ENCODE assay signal across 27 mouse cellular contexts in genomic region chr14:110724026-110724576, GRCm38 (mm10). TPM values are rescaled to one million over a fixed set of nuclear protein-coding genes. Genes with fewer than 3 reads are reported as not detected.
DNase-seq lines count a peak whose midpoint lies in the region; ATAC-seq and TF ChIP-seq lines count a peak whose summit lies in the region.
"Had no signal": no experiment of that assay in that cellular context is flagged by ENCODE, and none has a peak within 500 bp of the region (broad histone marks: within the 10 kb centered on the region; RNA-seq: fewer than 3 reads in every experiment).

No protein-coding gene starts in this region.

- DNase-seq in embryonic facial prominence, embryonic 11.5 days (ENCODE audit: low spot score): peak; percentile 25
- no peak for DNase-seq in embryonic facial prominence, embryonic 10.5 days (ENCODE audit: low spot score)
- peak; percentile 11 for DNase-seq in lung, postnatal 0 days (ENCODE audit: low spot score)
- DNase-seq in lung, postnatal 10 days: no peak
- peak; percentile 34 for DNase-seq in forelimb bud, embryonic 11.5 days (ENCODE audit: low read depth, low spot score)
- DNase-seq in urinary bladder, postnatal 36 days (ENCODE audit: low spot score in 2 of 2): no peak
- DNase-seq: adrenal gland, postnatal 10 days; cerebellum, adult 2 months; cerebellum, postnatal 36 days; forebrain, postnatal 0 days; gastrocnemius, postnatal 36 days; heart, adult 2 months; heart, postnatal 36 days; kidney, postnatal 36 days; liver, embryonic 13.5 days; lung, adult 2 months; right cerebral cortex, adult 18-20 months; right cerebral cortex, postnatal 4 days; thymus, postnatal 25 days had no signal

- no peaks in the 10 kb centered on the region for H3K9me3 ChIP-seq in embryonic facial prominence, embryonic 11.5 days (replicated peaks; ENCODE audit: control insufficient read depth, low read length)
- no peaks in the 10 kb centered on the region for H3K9me3 ChIP-seq in embryonic facial prominence, embryonic 10.5 days
- H3K9me3 ChIP-seq in lung, postnatal 0 days (ENCODE audit: low read length): no peaks in the 10 kb centered on the region
- H3K9me3 ChIP-seq: embryonic facial prominence, embryonic 15.5 days; heart, embryonic 13.5 days; hindbrain, embryonic 15.5 days; intestine, embryonic 15.5 days; liver, embryonic 13.5 days; stomach, embryonic 15.5 days had no signal

- WGBS in embryonic facial prominence, embryonic 11.5 days: 22% methylated on average over 2 of the region's 2 CpGs
- 33% methylated on average over 2 of the region's 2 CpGs for WGBS in embryonic facial prominence, embryonic 10.5 days
- 41% methylated on average over 2 of the region's 2 CpGs for WGBS in lung, postnatal 0 days

- no peak overlapping the region for H3K9ac ChIP-seq in embryonic facial prominence, embryonic 11.5 days (replicated peaks; ENCODE audit: low read length)
- H3K9ac ChIP-seq in lung, postnatal 0 days (replicated peaks; ENCODE audit: low read depth): no peak overlapping the region
- H3K9ac ChIP-seq: embryonic facial prominence, embryonic 15.5 days; forebrain, postnatal 0 days; heart, embryonic 13.5 days; hindbrain, embryonic 15.5 days; intestine, embryonic 15.5 days; liver, embryonic 13.5 days; stomach, embryonic 15.5 days had no signal

- no peak for ATAC-seq in embryonic facial prominence, embryonic 11.5 days (replicated peaks; ENCODE audit: insufficient number of reproducible peaks, low FRiP score, low TSS enrichment, low read depth)
- no peak for ATAC-seq in lung, postnatal 0 days
- ATAC-seq in megakaryocyte progenitor cell, adult 5-6 weeks (replicated peaks; ENCODE audit: poor library complexity): no peak
- ATAC-seq: forebrain, postnatal 0 days; intestine, embryonic 15.5 days had no signal

- no peak overlapping the region for H3K4me2 ChIP-seq in embryonic facial prominence, embryonic 11.5 days (ENCODE audit: low read depth, low read length)
- H3K4me2 ChIP-seq in lung, postnatal 0 days (replicated peaks; ENCODE audit: low read depth, low read length): no peak overlapping the region
- H3K4me2 ChIP-seq: embryonic facial prominence, embryonic 15.5 days; heart, embryonic 13.5 days; hindbrain, embryonic 15.5 days; intestine, embryonic 15.5 days; liver, embryonic 13.5 days; midbrain, embryonic 11.5 days; stomach, embryonic 15.5 days had no signal

- no peaks in the 10 kb centered on the region for H3K27me3 ChIP-seq in embryonic facial prominence, embryonic 11.5 days (ENCODE audit: control insufficient read depth, insufficient read depth, low read length)
- H3K27me3 ChIP-seq in embryonic facial prominence, embryonic 10.5 days (replicated peaks; ENCODE audit: low read depth, poor library complexity, severe bottlenecking): no peaks in the 10 kb centered on the region
- H3K27me3 ChIP-seq in lung, postnatal 0 days (replicated peaks; ENCODE audit: insufficient read depth, low read length): no peaks in the 10 kb centered on the region
- H3K27me3 ChIP-seq: embryonic facial prominence, embryonic 15.5 days; heart, embryonic 13.5 days; hindbrain, embryonic 15.5 days; intestine, embryonic 15.5 days; liver, embryonic 13.5 days; stomach, embryonic 15.5 days had no signal

- H3K4me1 ChIP-seq in embryonic facial prominence, embryonic 11.5 days (ENCODE audit: control insufficient read depth, insufficient read depth, low read length): no peaks in the 10 kb centered on the region
- peaks cover 15% of the 10 kb centered on the region for H3K4me1 ChIP-seq in embryonic facial prominence, embryonic 10.5 days
- no peaks in the 10 kb centered on the region for H3K4me1 ChIP-seq in lung, postnatal 0 days (ENCODE audit: insufficient read depth, low read depth, low read length)
- H3K4me1 ChIP-seq: embryonic facial prominence, embryonic 15.5 days; heart, embryonic 13.5 days; hindbrain, embryonic 15.5 days; intestine, embryonic 15.5 days; liver, embryonic 13.5 days; stomach, embryonic 15.5 days had no signal

- TF ChIP-seq EP300 in lung, postnatal 0 days (IDR thresholded peaks at IDR 0.05): no peak

- H3K4me3 ChIP-seq in embryonic facial prominence, embryonic 11.5 days (ENCODE audit: low read depth, low read length): no peak overlapping the region
- H3K4me3 ChIP-seq in embryonic facial prominence, embryonic 10.5 days: no peak overlapping the region
- H3K4me3 ChIP-seq in lung, postnatal 0 days (ENCODE audit: low read depth, low read length): no peak overlapping the region
- H3K4me3 ChIP-seq: embryonic facial prominence, embryonic 15.5 days; heart, adult 2 months; heart, embryonic 13.5 days; hindbrain, embryonic 15.5 days; intestine, embryonic 15.5 days; liver, embryonic 13.5 days; stomach, embryonic 15.5 days had no signal

- no peaks in the 10 kb centered on the region for H3K36me3 ChIP-seq in embryonic facial prominence, embryonic 11.5 days (replicated peaks; ENCODE audit: control insufficient read depth, insufficient read depth, low read depth, low read length)
- no peaks in the 10 kb centered on the region for H3K36me3 ChIP-seq in embryonic facial prominence, embryonic 10.5 days (replicated peaks)
- no peaks in the 10 kb centered on the region for H3K36me3 ChIP-seq in lung, postnatal 0 days (ENCODE audit: insufficient read depth, low read length)
- H3K36me3 ChIP-seq: embryonic facial prominence, embryonic 15.5 days; heart, embryonic 13.5 days; hindbrain, embryonic 15.5 days; intestine, embryonic 15.5 days; liver, embryonic 13.5 days; stomach, embryonic 15.5 days had no signal

- TF ChIP-seq CTCF in lung, postnatal 0 days (IDR thresholded peaks at IDR 0.05): no peak

- no peak overlapping the region for H3K27ac ChIP-seq in embryonic facial prominence, embryonic 11.5 days (replicated peaks; ENCODE audit: low read depth, low read length)
- no peak overlapping the region for H3K27ac ChIP-seq in embryonic facial prominence, embryonic 10.5 days (replicated peaks)
- no peak overlapping the region for H3K27ac ChIP-seq in lung, postnatal 0 days (ENCODE audit: low read length)
- H3K27ac ChIP-seq: embryonic facial prominence, embryonic 15.5 days; heart, adult 2 months; heart, embryonic 13.5 days; hindbrain, embryonic 15.5 days; intestine, embryonic 15.5 days; liver, embryonic 13.5 days; macrophage; stomach, embryonic 15.5 days had no signal

RNA-seq across cellular contexts. Expression of gene Slitrk6, which starts 30.8 kb away (rescaled TPM):
- 25.0 and 31.3 TPM in 2 replicates for polyA plus RNA-seq in embryonic facial prominence, embryonic 11.5 days (2014; fragmentation: Nextera tagmentation; extraction: Ambion mirVana)
- 11.4 and 12.5 TPM in 2 replicates for polyA plus RNA-seq in embryonic facial prominence, embryonic 10.5 days (2016; fragmentation: Nextera tagmentation; extraction: Ambion mirVana)
- 1.9 and 2.0 TPM in 2 replicates for polyA plus RNA-seq in lung, postnatal 0 days (2015; fragmentation: Nextera tagmentation; extraction: Ambion mirVana)
- not detected in 2 replicates for total RNA-seq in megakaryocyte progenitor cell, adult 5-6 weeks (2015)
- not detected in 2 replicates for total RNA-seq in megakaryocyte progenitor cell, adult 5-6 weeks (2017)
- polyA plus RNA-seq: macrophage had no signal

Comparison
In these comparisons a context has a peak if more than half of its experiments do, and no peak if none do; other contexts are left out.
1. DNase-seq: peak in embryonic facial prominence, embryonic 11.5 days (single experiment), lung, postnatal 0 days (single experiment) and forelimb bud, embryonic 11.5 days (single experiment); none in embryonic facial prominence, embryonic 10.5 days (single experiment), lung, postnatal 10 days (single experiment) and urinary bladder, postnatal 36 days (0 of 2).